Mouse (Mus musculus): ENCODE data around the gene Zdhhc9. TPM values are rescaled to one million over a fixed set of nuclear protein-coding genes. Genes with fewer than 3 reads are reported as not detected.

Zdhhc9 gene
- polyA plus RNA-seq, 1 experiment, result 12.0 TPM

DNA sequence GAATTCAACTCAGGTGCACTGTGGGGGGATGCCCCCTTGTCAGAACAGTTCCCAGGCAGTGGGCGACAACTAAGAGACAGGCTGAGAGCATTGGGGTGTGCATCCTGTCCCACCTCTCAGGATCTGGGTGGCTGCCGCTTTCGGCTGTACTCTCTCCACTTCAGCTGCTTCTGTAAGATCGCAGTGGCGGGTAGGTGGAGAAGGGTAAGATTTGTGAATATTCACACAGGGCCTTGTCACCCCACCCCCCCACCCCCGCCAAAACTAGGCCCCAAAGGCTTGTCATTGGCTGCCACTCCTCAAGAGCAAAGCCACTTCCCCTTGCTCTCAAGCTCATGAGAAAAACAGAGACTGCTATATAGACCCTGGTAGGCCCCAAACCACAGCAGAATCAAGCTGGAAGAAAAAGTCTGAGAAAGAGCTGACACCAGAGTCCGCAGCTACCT, 60.9 kb downstream of the Zdhhc9 start:
- peaks cover 2% of the 10 kb centered on the region; the same call in 1 of the 2 replicates for H3K4me1 ChIP-seq (ENCODE audit: control insufficient read depth, insufficient read depth, insufficient read length, low read length)
- peak overlapping the region; percentile 24; the same call in 1 of the 2 replicates for H3K4me3 ChIP-seq (ENCODE audit: insufficient read depth, low read depth, low read length)
- no peak overlapping the region for H3K27ac ChIP-seq (replicated peaks; ENCODE audit: low read depth, low read length)

- Histone ChIP-seq H3K4me1 (ENCODE audit: control insufficient read depth, insufficient read depth, insufficient read length, low read length) (peaks cover 2% of the 10 kb centered on the region; the same call in 1 of the 2 replicates), H3K4me3 (ENCODE audit: insufficient read depth, low read depth, low read length) (peak overlapping the region; percentile 24; the same call in 1 of the 2 replicates), H3K27ac (replicated peaks; ENCODE audit: low read depth, low read length) (no peak overlapping the region)
These were observed 61.5 kb downstream of the Zdhhc9 start for GRCm38 (mm10) chrX:48147226-48147625.

DNA sequence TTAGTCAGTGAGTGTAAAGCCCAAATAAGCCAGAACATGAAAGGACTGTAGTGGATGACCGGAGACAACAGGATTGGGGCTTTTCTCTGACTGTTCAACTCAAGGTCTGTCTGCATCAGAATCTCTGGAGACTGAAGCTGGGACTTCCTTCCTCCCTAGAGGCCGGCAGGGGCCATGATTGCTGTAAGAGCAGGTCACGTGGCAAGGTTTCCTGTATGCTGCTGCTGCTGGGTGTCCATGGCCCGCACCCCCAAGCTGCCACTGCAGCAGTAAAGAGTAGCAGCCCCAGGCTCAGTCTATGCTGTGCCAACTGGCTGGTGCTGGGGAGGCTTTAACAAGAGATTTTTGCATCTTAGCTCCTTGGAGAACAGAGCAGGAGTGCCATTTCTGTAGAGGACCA, 62.4 kb downstream of the Zdhhc9 start, which contains the start of gene Sash3:
Gene Sash3, plus strand, starts transcription at position 175 of the 400 bp plus-strand sequence.
- Histone ChIP-seq H3K4me3 (ENCODE audit: insufficient read depth, low read depth, low read length) (peak within 1 kb of the TSS; percentile 42), H3K4me1 (ENCODE audit: control insufficient read depth, insufficient read depth, insufficient read length, low read length) (peaks cover 2% of the 10 kb centered on the region; the same call in 1 of the 2 replicates), H3K27ac (replicated peaks; ENCODE audit: low read depth, low read length) (peak within 1 kb of the TSS; percentile 37)

GRCm38 (mm10) chrX:48143415-48144335, 65.0 kb downstream of the Zdhhc9 start:
- Histone ChIP-seq H3K4me1 (ENCODE audit: control insufficient read depth, insufficient read depth, insufficient read length, low read length) (peaks cover 2% of the 10 kb centered on the region; the same call in 1 of the 2 replicates), H3K4me3 (ENCODE audit: insufficient read depth, low read depth, low read length) (0 out of 2 replicates have a peak overlapping the region, but pooled peaks have one; percentile 27), H3K27ac (replicated peaks; ENCODE audit: low read depth, low read length) (0 out of 2 replicates have a peak overlapping the region, but pooled peaks have one; percentile 18)

GRCm38 (mm10) chrX:48141481-48141880, 67.2 kb downstream of the Zdhhc9 start:
- no peak overlapping the region for H3K27ac ChIP-seq (replicated peaks; ENCODE audit: low read depth, low read length)
- H3K4me1 ChIP-seq (ENCODE audit: control insufficient read depth, insufficient read depth, insufficient read length, low read length), result peaks cover 2% of the 10 kb centered on the region
- no peak overlapping the region for H3K4me3 ChIP-seq (ENCODE audit: insufficient read depth, low read depth, low read length)

DNA sequence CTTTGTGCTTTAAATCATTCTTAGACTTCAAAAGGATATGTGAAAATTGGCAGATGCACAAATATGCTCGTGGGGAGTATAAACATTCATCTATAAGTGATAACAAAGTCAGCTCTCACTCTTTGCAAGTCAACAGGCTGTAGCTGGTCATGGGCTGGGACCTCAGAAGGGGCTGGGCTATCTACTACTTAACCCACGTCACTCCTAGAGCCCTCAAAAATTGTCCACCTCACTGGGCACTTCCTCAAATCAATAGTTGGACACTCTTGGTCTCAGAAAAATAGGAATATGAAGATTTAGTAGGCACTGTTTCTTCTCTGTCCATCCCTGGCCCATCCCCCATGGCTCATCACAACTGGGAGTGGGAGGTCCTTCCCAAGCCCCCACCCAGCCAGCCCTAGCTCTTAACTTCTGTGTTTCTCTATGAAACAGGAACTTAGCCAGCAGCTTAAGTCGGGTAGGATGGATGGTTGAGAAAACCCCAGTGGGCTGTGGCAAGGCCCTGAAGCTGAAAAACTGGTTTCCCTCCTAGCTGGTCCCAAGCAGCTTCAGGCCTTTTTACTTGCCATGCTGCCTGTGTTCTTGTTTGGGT, 68.3 kb downstream of the Zdhhc9 start:
- H3K4me3 ChIP-seq (ENCODE audit: insufficient read depth, low read depth, low read length), result no peak overlapping the region
- H3K4me1 ChIP-seq (ENCODE audit: control insufficient read depth, insufficient read depth, insufficient read length, low read length), result peaks cover 2% of the 10 kb centered on the region
- H3K27ac ChIP-seq (replicated peaks; ENCODE audit: low read depth, low read length), result peak overlapping the region; percentile 56; the same call in 1 of the 2 replicates

- Histone ChIP-seq H3K27ac (replicated peaks; ENCODE audit: low read depth, low read length) (peak overlapping the region; percentile 24; the same call in 1 of the 2 replicates), H3K4me3 (ENCODE audit: insufficient read depth, low read depth, low read length) (no peak overlapping the region), H3K4me1 (ENCODE audit: control insufficient read depth, insufficient read depth, insufficient read length, low read length) (peaks cover 2% of the 10 kb centered on the region)
These were observed 69.1 kb downstream of the Zdhhc9 start for GRCm38 (mm10) chrX:48139368-48140285.

DNA sequence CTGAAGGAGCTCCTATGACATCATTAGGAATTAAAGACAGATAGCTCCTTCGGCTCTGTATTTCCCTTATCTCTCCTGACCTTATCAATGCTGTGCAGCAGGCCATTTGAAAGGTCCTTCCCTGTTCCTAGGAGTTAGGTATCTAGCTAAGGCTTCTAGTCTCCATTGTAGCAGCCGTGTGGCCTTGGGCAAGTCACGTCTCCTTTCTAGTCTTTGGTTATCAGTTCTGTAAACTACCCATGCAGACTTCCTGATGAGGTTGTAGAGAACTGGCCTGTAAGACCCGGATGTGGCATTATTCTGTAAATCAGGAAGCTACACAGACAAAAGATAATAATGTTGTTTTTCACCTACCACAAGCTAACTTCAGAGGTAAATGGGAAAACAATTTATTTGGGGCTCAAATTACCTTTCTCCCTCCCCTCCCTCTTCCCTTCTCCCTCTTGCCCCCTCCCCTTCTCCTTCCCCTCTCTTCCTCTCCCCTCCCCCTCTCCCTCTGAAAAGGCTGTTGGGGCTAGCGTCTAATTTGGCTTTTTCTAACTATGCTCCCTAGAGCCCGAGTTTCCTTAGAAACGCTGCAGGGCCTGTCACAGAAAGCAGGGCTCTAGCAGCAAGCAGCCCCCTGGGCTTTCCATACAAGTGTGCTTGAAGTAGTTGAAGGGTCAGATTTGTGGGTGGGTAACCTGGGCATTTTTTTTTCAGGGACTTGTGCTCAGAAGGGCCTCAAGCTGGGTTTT, 70.0 kb downstream of the Zdhhc9 start:
- peaks cover 2% of the 10 kb centered on the region for H3K4me1 ChIP-seq (ENCODE audit: control insufficient read depth, insufficient read depth, insufficient read length, low read length)
- H3K27ac ChIP-seq (replicated peaks; ENCODE audit: low read depth, low read length), result peak overlapping the region; percentile 24; the same call in 1 of the 2 replicates
- H3K4me3 ChIP-seq (ENCODE audit: insufficient read depth, low read depth, low read length), result no peak overlapping the region

DNA sequence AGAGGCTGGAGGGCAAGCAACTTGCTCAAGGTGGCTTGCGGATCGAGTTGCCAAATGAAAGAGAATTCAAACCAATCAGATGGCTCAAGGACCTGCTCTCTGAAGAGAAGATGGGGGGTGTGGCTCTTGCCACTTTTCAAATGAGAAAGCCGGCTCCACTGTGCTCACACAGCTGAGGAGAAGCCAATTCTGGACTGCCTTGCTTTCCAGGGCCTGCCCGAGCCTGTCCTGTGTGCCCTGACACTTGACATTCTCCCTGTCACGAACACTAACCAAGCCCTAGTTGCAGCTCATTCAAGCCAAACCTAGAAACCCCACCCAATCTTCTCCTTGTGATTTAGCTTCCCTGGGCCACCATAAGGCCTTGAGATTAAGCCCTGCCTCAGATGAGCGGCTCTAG, 70.7 kb downstream of the Zdhhc9 start:
- H3K27ac ChIP-seq (replicated peaks; ENCODE audit: low read depth, low read length), result no peak overlapping the region
- no peak overlapping the region for H3K4me3 ChIP-seq (ENCODE audit: insufficient read depth, low read depth, low read length)
- H3K4me1 ChIP-seq (ENCODE audit: control insufficient read depth, insufficient read depth, insufficient read length, low read length), result peaks cover 2% of the 10 kb centered on the region

DNA sequence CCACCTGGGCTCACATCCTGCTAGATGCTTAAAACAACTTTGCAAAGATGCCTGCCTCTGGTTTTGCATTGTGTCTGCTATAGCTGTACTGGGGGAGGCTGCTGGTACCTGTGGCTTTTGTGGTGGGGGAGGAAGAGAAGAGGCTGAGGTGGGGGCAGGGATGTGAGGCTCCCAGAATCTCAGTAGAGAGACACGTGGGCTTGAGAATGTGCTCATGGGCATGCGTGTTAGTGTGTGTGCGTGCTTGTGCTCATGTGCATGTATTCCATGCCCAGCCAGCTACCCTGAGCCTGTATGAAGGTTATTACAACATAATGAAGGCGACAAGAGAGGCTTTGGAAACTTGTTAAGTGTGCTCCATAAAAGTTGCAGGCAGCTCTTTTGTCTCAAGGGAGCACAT, 71.7 kb downstream of the Zdhhc9 start:
- no peaks in the 10 kb centered on the region; the same call in 1 of the 2 replicates for H3K4me1 ChIP-seq (ENCODE audit: control insufficient read depth, insufficient read depth, insufficient read length, low read length)
- H3K4me3 ChIP-seq (ENCODE audit: insufficient read depth, low read depth, low read length), result no peak overlapping the region
- H3K27ac ChIP-seq (replicated peaks; ENCODE audit: low read depth, low read length), result no peak overlapping the region

GRCm38 (mm10) chrX:48129167-48129566, 79.5 kb downstream of the Zdhhc9 start:
- Histone ChIP-seq H3K27ac (replicated peaks; ENCODE audit: low read depth, low read length) (no peak overlapping the region), H3K4me1 (ENCODE audit: control insufficient read depth, insufficient read depth, insufficient read length, low read length) (no peaks in the 10 kb centered on the region), H3K4me3 (ENCODE audit: insufficient read depth, low read depth, low read length) (no peak overlapping the region)

DNA sequence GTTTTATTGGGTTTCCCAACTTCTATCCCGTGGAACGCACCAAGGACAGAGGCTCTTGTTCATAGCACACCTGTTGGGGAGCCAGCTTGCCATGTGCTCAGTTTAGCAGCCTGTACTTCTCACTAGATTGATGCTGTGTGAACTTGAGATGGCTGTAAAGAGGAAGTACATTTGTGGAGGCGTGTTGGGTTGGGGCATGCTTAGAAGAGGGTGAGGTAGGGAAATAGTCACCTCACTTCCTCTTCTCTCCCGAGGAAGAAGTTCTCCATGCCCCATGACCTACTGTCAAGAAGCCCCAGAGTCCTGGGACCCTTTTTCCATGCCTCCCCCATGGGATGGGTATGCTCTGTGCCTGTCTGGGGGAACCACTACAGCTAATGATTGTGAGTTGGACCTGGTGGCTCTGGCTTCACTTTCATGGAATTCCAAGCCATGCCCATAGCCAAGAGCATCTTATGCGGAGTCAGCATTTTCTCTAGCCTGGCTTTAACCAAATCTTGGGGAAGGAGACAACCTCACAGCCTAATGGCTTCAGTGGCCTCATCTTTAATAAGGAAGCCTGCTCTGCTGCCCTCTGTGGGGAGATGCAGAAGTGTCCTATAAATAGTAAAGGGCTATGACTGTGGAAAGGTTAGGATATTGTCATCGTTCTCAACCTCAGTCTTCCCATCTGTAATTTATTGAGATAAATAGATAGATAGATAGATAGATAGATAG, 81.0 kb downstream of the Zdhhc9 start:
- H3K4me3 ChIP-seq (ENCODE audit: insufficient read depth, low read depth, low read length), result no peak overlapping the region
- no peaks in the 10 kb centered on the region for H3K4me1 ChIP-seq (ENCODE audit: control insufficient read depth, insufficient read depth, insufficient read length, low read length)
- no peak overlapping the region for H3K27ac ChIP-seq (replicated peaks; ENCODE audit: low read depth, low read length)

GRCm38 (mm10) chrX:48126903-48127476, 81.7 kb downstream of the Zdhhc9 start:
- Histone ChIP-seq H3K4me3 (ENCODE audit: insufficient read depth, low read depth, low read length) (no peak overlapping the region), H3K27ac (replicated peaks; ENCODE audit: low read depth, low read length) (no peak overlapping the region)

More at GRCm38 (mm10) chrX:48126903-48127476, 81.7 kb downstream of the Zdhhc9 start:
- H3K4me1 ChIP-seq (ENCODE audit: control insufficient read depth, insufficient read depth, insufficient read length, low read length), result no peaks in the 10 kb centered on the region
